Mouse (Mus musculus) limb, embryonic 14.5 days (tissue): ENCODE data around the gene Atf7. TPM values are rescaled to one million over a fixed set of nuclear protein-coding genes. Genes with fewer than 3 reads are reported as not detected.
A peak's percentile ranks its signal among the peaks of the same experiment; 100 is the strongest.

Experiments used
- ATAC-seq: fragments of 200-750 bp; cut with Nextera tagmentation; 2 replicates; pipeline ENCODE4 v1.8.0; 2017; ENCODE audit warnings: low read depth, moderate number of reproducible peaks, moderate TSS enrichment; ENCODE audit not compliant: low FRiP score
- DNase-seq: peaks from one replicate; pipeline ENCODE4 v3.0.0-alpha.2; 2015; ENCODE audit warnings: low spot score
- H3K27ac ChIP-seq: fragments of 300-500 bp; sonication (generic); replicated peaks from 2 replicates; pipeline ENCODE4 v1.5.1; 2014; ENCODE audit warnings: low read depth, mild to moderate bottlenecking, low read length, moderate library complexity, mixed read lengths
- H3K27me3 ChIP-seq: fragments of 300-500 bp; sonication (generic); 2 replicates; pipeline ENCODE4 v1.6.1; 2014; ENCODE audit warnings: low read length, mixed read lengths; ENCODE audit not compliant: control insufficient read depth, insufficient read depth
- H3K36me3 ChIP-seq: fragments of 300-500 bp; sonication (generic); 2 replicates; pipeline ENCODE4 v1.6.1; 2014; ENCODE audit warnings: mild to moderate bottlenecking, low read length, moderate library complexity, mixed read lengths; ENCODE audit not compliant: control insufficient read depth, insufficient read depth
- H3K4me1 ChIP-seq: fragments of 300-500 bp; sonication (generic); 2 replicates; pipeline ENCODE4 v1.6.1; 2014; ENCODE audit warnings: antibody characterized with exemption, low read length, mixed read lengths; ENCODE audit not compliant: control insufficient read depth, insufficient read depth
- H3K4me2 ChIP-seq: fragments of 300-500 bp; sonication (generic); replicated peaks from 2 replicates; pipeline ENCODE4 v1.6.1; 2014; ENCODE audit warnings: low read depth, mild to moderate bottlenecking, low read length, moderate library complexity; ENCODE audit not compliant: severe bottlenecking
- H3K4me3 ChIP-seq: fragments of 300-500 bp; sonication (generic); replicated peaks from 2 replicates; pipeline ENCODE4 v1.5.1; 2014; ENCODE audit warnings: low read length
- H3K9ac ChIP-seq: fragments of 300-500 bp; sonication (generic); 2 replicates; pipeline ENCODE4 v1.6.1; 2014; ENCODE audit warnings: mild to moderate bottlenecking, low read depth, low read length, moderate library complexity; ENCODE audit not compliant: severe bottlenecking
- H3K9me3 ChIP-seq: fragments of 300-500 bp; sonication (generic); 2 replicates; pipeline ENCODE4 v1.6.1; 2016; ENCODE audit warnings: low read length; ENCODE audit not compliant: control insufficient read depth
- POLR2A ChIP-seq: fragments of 200-500 bp; IDR thresholded peaks from 2 replicates; pipeline ENCODE4 v1.8.0; 2012; ENCODE audit warnings: inconsistent platforms, mild to moderate bottlenecking, moderate library complexity, borderline replicate concordance; ENCODE audit not compliant: insufficient read depth, insufficient read length; ENCODE audit errors: extremely low read depth
- WGBS: fragments of 180-500 bp; shearing (Covaris S2); extraction: QIAGEN DNeasy Blood & Tissue Kit; methylation state at CpG from one replicate; pipeline ENCODE4 v1.1.7; 2014; 5-methylcytosine and 5-hydroxymethylcytosine counted together
- polyA plus RNA-seq, 2 experiments: library from polyadenylated mRNA; depleted of rRNA in 1 of 2; stranded (reverse) in 1 of 2; unstranded in 1 of 2; fragments of >200 nt; fragmentation: Nextera tagmentation in 1 of 2; extraction: Ambion mirVana in 1 of 2; gene quantifications; 2 replicates each; pipeline versions ENCODE4 v1.2.1 to v1.2.3; 2012 to 2014

Atf7 gene
- polyA plus RNA-seq, 2 experiments = 50.7 to 110 TPM

DNA sequence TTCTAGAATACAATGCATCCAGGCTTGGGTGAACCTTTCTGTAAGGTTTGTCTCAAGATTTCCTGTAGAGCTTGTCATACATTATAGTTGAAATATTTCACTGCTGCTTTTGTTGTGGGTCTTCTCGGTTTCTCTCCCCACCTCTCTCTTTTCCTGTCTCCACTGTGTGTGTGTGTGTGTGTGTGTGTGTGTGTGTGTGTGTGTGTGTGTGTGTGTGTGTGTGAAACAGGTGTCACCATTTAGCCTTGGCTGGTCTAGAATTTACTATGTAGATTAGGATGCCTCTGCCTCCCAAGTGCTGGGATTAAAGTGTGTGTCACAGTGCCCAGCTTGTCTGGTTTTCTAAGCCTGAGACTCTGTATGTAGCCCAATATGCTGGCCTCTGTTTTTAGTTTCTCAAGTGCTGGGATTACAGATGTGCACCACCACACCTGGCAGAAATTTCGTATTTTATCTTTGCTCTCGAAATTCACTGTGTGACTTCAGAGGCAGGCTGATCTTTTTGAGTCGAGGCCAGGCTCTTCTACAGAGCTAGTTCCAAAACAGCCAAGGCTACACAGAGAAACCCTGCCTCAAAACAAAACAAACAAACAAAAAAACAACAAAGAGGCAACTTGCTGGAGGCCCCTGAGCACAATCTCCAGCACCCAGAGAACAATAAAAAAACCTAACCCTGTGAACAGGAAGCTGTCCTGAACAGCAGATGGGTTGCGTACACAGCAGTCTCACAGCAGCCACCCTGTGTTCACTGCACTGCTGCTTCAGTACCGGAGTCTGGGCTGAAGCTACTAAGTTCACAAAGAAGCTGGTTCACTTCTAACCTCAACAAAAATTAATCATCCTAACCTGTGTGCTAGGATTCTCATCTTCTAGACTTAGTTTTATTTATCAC, 98.9 kb downstream of the Atf7 start:
- no peak for DNase-seq
- H3K9ac ChIP-seq = no peak overlapping the region
- no peak overlapping the region for H3K4me2 ChIP-seq
- TF ChIP-seq POLR2A = no peak
- H3K27me3 ChIP-seq = no peaks in the 10 kb centered on the region
- H3K4me3 ChIP-seq = no peak overlapping the region
- peaks cover 75% of the 10 kb centered on the region for H3K36me3 ChIP-seq
- WGBS = 78% methylated on average over 6 of the region's 6 CpGs
- H3K27ac ChIP-seq = no peak overlapping the region
- H3K9me3 ChIP-seq = no peaks in the 10 kb centered on the region
- ATAC-seq = no peak
- H3K4me1 ChIP-seq = no peaks in the 10 kb centered on the region

- DNase-seq (peak; percentile 85), ATAC-seq (peak; percentile 53; the same call in 1 of the 2 replicates)
- no peaks in the 10 kb centered on the region for H3K27me3 ChIP-seq
- WGBS = 6% methylated on average over 3 of the region's 3 CpGs
- no peaks in the 10 kb centered on the region for H3K4me1 ChIP-seq
- H3K36me3 ChIP-seq = peaks cover 71% of the 10 kb centered on the region
- no peaks in the 10 kb centered on the region for H3K9me3 ChIP-seq
- no peak within 1 kb of the TSS; the same call in 1 of the 2 replicates for H3K9ac ChIP-seq
- H3K27ac ChIP-seq = no peak within 1 kb of the TSS
- H3K4me3 ChIP-seq = no peak within 1 kb of the TSS
- no peak within 1 kb of the TSS for H3K4me2 ChIP-seq
- TF ChIP-seq POLR2A = no peak
Observed at GRCm38 (mm10) chr15:102524892-102525485, 100.3 kb downstream of the Atf7 start, which contains the start of gene Npff. Gene Npff, minus strand, starts transcription at chr15:102524942.

DNA sequence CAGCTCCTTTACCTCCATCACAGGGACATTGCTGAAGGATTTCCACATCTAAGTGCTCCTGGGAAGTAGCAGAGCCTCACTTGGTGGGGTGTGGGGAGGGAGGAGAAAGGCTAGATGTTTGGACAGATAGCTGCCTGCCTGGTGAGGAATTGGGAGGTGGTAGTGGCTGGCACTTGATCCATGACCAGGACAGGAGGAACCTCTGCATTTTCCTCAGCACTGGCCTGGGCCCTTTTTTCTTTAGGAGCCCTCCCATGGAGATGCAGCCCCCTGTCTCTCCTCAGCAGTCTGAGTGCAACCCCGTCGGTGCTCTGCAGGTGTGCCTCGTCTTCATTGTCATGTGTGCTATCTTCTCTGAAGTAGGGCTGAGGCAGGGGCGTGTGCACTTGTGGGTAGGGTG, 103.8 kb downstream of the Atf7 start:
- DNase-seq = no peak
- no peak overlapping the region for H3K4me2 ChIP-seq
- 88% methylated on average over 4 of the region's 4 CpGs for WGBS
- H3K27ac ChIP-seq = no peak overlapping the region
- TF ChIP-seq POLR2A = no peak
- peaks cover 7% of the 10 kb centered on the region for H3K4me1 ChIP-seq
- no peaks in the 10 kb centered on the region for H3K9me3 ChIP-seq
- H3K4me3 ChIP-seq = no peak overlapping the region
- no peaks in the 10 kb centered on the region for H3K27me3 ChIP-seq
- peaks cover 40% of the 10 kb centered on the region for H3K36me3 ChIP-seq
- H3K9ac ChIP-seq = no peak overlapping the region
- no peak for ATAC-seq

- Histone ChIP-seq H3K9ac (no peak overlapping the region), H3K4me2 (no peak overlapping the region), H3K27ac (no peak overlapping the region), H3K9me3 (no peaks in the 10 kb centered on the region), H3K4me1 (peaks cover 16% of the 10 kb centered on the region), H3K4me3 (no peak overlapping the region), H3K36me3 (peaks cover 30% of the 10 kb centered on the region), H3K27me3 (no peaks in the 10 kb centered on the region)
- WGBS = 82% methylated on average over 4 of the region's 4 CpGs
- no peak for ATAC-seq
- TF ChIP-seq POLR2A = no peak
- DNase-seq = no peak
Observed at GRCm38 (mm10) chr15:102520416-102520815, 104.8 kb downstream of the Atf7 start.

DNA sequence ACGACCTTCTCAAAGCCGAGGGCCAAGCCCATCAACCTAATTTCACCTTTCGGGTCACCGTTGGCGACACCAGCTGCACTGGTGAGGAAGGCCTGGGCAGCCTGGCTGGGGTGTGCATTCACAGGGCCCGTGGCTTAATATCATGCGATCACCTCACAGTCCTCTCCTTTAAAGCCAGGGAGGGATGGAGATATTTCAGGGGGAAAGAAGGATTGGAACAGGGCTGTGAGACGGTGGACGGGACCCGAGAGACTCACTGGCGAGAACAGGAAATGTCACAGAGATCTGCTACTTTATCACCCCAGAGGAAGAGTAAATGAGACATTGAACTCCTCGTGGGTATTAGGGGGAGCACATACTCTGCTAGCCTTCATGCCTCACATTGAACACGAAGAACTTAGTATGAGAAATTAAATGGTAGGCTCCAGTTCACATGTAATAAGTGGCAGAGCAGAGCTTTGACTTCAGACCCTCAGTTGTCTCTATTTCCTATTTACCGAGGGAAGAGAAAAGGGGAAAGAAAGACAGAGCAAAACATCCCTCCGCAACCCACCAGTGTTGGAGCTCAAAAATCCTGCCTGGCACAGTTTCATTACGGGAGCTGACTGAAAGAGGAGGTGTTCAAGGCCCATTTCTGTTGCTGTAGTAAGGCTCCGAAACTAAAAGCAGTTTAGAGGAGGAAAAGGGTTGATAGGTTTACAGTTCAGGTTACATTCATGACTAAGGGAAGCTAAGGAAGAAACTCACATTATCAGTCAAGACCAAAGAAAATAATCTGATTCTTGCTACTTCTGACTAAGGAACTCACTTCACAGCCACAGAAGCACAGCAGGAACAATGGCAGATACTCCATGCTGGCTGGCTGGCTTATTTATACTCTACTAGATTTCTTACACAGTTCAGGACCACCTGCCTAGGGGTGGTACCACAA, 105.8 kb downstream of the Atf7 start:
- DNase-seq (no peak), ATAC-seq (no peak)
- no peaks in the 10 kb centered on the region for H3K9me3 ChIP-seq
- peaks cover 26% of the 10 kb centered on the region for H3K36me3 ChIP-seq
- H3K4me1 ChIP-seq = peaks cover 20% of the 10 kb centered on the region
- 60% methylated on average over 16 of the region's 17 CpGs for WGBS
- peak overlapping the region; percentile 99 for H3K27ac ChIP-seq
- H3K27me3 ChIP-seq = no peaks in the 10 kb centered on the region
- peak overlapping the region; percentile 85 for H3K4me2 ChIP-seq
- H3K9ac ChIP-seq = peak overlapping the region; percentile 69
- H3K4me3 ChIP-seq = peak overlapping the region; percentile 69
- TF ChIP-seq POLR2A = no peak
